Mouse (Mus musculus) liver, embryonic 14.5 days (tissue): ENCODE results near the gene Kcnj10.

Experiments used
- CTCF ChIP-seq: IDR thresholded peaks from 2 replicates; pipeline ENCODE4 v1.5.1; 2016; ENCODE audit warnings: antibody characterized with exemption, low read depth, control low read depth
- EP300 ChIP-seq: IDR thresholded peaks from 2 replicates; pipeline ENCODE4 v1.6.1; 2016; ENCODE audit warnings: antibody characterized with exemption, low read depth

DNA sequence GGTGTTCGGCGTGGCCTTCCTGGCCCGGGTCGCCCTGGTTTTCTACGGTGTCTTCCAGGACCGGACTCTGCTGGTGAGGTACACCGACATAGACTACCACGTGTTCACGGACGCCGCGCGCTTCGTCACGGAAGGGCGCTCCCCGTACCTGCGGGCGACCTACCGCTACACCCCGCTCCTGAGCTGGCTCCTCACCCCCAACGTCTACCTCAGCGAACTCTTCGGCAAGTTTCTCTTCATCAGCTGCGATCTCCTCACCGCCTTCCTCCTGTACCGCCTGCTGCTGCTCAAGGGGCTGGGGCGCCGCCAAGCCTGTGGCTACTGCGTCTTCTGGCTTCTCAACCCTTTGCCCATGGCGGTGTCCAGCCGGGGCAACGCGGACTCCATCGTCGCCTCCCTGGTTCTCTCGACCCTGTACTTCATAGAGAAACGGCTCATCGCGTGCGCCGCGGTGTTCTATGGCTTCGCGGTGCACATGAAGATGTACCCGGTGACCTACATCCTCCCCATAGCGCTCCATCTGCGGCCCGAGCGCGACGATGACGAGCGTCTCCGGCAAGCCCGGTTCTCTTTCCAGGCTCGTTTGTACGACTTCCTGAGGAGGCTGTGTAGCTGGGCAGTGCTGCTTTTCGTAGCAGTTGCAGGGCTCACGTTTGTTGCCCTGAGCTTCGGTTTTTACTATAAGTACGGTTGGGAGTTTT, 35.9 kb downstream of the Kcnj10 start:
- TF ChIP-seq CTCF, result no peak
- TF ChIP-seq EP300, result no peak
